Mouse (Mus musculus) lung, adult 18-20 months (tissue): Measurements from ENCODE around the gene Rab24.
A peak's percentile ranks its signal among the peaks of the same experiment; 100 is the strongest.

Source experiments
- DNase-seq, 2 experiments: peaks; one replicate each; pipeline ENCODE4 v3.0.0; 2022; ENCODE audit warnings: mixed read lengths in 2 of 2

Gene Rab24

DNA sequence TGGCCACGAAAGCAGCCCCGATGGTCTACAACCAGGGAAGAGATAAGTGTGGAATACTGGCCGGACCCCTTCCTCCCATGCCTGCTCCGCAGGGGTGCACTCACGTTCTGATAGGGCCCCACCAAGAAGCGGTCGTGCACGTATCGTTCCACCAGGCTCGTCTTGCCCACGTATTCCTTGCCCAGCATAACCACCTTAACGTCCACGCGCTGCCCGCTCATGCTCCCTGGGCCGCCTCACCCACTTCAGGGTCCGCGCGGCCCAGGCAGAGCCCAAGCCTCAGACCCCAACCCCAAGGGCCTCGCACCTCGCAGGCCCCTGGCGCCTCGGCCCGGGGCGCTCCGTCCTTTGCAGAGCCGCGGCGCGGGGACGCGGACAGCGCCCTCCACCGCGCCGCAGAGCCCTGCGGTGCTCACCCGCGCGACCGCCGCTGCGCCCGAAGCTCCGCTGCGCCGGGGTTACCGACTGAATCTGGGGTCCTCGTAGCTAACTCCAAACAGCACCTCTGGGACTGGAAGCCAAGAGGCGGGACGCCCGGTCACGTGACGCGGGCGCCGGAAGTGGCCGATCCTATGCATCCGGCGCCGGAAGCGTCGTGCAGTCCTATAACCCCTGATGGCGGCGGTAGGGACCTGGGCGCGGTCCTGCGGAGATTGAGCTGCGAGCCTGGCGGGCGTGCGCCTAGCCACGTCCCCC lies at the start of gene Rab24:
Gene Rab24 (minus strand): TSS at position 513 of the 696 bp plus-strand sequence.
- DNase-seq = peak; percentile 85 to 89

DNA sequence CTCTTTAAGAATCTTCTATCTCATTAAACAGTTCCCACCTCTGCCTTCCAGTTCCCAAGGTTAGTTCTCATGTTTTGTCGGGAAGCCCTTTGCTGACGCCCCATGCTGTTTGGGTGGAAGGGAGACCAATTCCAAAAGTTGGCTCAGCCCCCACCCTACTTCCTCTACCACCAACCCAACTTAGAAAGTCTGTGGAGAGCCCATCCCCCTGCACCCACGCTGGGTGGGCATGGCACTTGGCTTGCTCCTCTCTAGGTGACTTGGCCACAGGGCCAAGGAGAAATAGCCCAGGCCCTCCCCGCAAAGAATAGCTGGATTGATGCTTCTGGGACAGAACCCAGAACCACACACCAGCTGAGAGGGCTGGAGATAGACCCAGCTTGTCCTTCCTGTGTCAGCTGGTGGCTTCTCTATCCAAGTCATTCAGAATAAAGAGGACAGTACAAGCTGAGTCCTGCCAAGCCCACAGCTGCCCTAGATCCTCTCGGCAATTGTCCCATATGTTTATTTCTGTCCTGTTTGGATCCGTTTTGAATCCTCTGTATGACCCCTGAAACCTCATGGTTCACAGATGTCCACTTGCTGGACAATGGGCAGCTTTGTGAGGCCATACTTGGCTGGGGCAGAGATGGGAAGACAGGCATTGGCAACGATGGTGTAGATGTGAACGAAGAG lies 49.4 kb upstream of the Rab24 start:
- DNase-seq = no peak

DNA sequence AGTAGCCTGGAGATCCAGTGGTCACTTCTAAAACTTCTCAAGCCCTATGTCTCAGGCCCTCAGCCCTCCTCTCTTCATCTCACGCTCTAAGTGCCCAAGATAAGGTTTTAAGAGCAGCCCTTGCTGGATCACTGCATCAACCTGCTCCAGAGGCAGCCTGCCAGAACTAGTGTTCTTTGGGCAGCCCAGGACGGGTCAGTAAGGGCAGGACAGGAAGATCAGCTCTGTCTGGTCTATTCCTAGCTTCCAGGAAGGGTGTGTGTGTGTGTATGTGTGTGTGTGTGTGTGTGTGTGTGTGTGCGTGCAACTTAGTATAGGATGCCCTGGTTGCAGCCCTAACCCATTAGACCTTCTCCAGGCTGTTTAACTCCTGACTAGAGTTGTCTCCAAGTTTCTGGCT lies 48.5 kb upstream of the Rab24 start:
- DNase-seq = no peak

DNA sequence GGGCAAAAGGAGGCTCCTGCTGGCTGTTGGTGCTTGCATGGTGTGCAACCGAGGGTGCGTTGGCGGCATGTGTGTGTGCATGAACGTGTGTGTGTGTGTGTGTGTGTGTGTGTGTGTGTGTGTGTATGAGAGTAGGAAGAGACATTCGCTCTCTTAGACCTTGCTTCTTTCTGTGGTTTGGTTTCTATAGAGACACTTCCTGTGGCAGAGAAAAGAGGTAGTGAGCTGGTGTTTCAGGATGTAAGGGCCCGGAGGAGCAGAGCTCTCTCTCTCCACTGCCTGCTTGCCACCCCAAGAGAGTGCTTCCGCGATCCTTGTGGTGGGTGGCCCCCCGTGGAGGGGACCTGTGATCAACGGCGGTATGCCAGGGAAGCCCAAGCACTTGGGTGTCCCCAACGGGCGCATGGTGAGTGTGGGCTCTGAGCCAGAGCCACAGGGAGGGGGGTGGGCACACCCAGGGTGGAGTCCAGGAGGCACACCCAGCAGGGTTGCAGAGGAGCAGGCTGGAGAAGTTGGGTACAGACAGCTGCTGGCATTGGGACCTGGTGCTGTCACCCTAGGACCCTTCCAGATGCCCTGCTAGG lies 47.9 kb upstream of the Rab24 start, which contains the start of gene Rgs14:
Gene Rgs14 (plus strand): TSS at position 202 of the 584 bp plus-strand sequence.
- DNase-seq = peak; percentile 23 to 32

DNA sequence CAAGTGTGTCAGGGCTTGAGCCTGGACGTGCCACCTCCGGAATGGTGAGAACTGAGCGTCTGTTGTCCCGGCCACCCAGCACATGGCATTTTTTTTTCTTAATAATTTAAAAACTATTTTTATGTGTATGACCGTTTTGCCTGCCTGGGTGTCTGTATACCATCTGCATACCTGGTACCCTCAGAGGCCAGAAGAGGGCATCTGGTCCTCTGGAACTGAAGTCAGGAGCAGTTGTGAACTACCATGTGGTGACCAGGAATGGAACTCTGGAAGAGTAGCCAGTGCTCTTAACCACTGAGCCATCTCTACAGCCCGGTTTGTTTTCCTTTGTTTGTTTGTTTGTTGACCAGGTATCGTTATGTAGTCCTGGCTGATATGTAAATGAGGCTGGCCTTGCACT lies 46.7 kb upstream of the Rab24 start:
- DNase-seq = no peak

DNA sequence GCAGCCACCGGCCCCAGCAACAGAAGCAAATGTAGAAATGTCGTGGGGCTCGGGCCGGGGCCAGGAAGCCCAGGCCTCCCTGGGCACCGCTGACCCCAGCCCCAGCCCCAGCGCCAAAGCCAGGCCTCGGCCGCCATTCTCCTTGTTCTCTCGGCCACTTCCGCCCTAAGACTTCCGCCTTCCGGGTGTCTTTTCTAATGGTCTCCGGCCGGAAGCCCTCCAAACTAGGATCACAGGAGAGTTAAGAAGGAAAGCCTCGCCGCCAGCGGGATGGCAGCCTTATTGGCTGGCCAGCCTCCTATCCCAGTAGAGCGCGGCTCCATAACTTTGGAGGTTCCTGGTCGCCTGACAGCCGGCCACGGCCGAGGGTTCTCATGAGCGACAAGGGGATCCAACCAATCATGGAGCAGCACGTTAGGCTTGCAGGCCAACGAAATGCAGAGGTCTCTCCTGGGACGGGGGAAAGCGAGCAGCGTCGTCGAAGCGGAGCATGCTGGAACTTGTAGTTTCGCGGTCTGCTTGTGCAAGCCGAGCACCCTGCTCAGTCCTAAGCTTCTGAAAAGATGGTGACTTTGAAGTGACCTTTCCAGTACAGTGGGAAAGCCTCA lies 40.8 kb upstream of the Rab24 start, which contains the start of gene Lman2:
Gene Lman2 (minus strand): TSS at position 331 of the 608 bp plus-strand sequence.
- DNase-seq = peak; percentile 98

DNA sequence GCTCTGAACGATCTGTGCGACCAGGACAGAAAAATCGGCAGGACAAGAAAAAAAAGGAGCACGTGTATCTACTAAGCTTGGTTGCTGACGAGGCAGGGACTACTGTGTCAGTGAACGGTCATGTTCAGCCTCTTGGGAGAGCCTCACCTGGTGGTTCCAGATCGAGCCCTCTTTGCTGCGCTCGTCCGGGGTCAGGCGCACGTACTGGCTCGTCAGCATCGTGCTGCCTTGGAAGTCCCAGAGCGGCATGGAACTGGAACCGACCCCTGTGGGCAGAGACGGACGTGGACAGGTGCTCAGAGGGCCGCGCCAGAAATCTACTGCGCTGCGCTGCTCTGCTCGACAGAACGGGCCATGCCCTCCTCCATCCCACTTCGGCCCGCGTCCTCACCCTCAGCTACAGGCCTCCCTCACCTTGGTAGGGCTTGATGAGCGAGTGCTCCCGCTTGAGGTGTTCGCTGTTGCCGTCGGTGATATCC lies 40.3 kb upstream of the Rab24 start:
- peak in 1 of 2 experiments; percentile 17 for DNase-seq

DNA sequence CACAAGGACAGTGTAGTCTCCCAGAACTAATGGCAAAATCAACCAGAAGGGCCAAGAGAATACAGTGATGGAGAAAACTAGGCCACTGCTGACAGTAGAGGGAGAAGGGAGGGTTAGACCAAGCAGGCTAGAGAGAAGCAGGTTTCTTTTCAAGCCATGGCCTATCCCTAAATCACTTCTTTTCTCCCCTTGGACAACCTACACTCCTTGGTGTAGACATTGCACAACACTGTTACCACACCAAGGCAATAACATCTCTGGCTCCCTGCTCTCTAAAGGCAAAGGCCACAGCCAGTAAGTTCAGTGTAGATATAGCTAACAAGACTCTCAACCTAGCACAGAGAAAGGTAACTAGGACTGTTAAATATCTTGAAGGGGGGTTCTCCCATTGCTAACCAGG lies 39.4 kb upstream of the Rab24 start:
- no peak for DNase-seq

DNA sequence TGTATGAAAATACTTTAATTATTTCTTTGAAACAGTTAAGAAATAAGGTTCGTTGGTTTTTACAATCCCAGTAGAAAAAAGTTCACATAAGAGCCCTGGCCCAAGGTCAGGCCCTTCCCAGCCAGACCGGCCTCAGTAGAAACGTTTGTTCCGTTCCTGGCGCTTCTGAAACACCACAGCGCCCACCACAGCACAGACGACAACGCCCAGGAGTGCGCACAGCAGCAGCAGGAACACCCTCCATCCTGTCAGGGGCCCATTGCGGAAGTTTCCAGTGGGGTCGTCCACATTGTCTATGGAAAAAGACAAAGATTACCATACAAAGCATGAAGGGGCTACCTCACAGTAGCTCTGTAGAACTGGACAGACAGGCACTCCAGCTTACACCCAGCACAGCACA lies 25.0 kb upstream of the Rab24 start:
- no peak for DNase-seq

DNA sequence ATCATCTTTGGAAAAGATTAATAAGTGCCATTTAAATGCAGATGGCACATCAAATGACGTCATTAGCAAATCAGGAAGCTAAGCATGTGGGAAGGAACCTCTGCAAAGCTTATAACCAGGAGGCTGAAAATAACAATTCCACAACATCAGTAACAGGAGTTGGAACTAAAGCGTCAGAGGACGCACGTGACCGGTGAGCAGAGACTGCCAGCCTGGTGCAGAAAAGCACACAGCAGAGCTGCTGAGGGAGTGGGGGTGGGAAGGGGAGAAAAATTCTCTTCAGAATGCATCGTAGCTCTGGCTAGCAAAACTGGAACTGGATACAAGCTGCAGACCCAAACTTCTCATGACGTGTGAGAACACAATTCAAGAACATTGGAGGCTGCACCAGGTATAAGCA lies 22.5 kb upstream of the Rab24 start:
- DNase-seq = no peak

DNA sequence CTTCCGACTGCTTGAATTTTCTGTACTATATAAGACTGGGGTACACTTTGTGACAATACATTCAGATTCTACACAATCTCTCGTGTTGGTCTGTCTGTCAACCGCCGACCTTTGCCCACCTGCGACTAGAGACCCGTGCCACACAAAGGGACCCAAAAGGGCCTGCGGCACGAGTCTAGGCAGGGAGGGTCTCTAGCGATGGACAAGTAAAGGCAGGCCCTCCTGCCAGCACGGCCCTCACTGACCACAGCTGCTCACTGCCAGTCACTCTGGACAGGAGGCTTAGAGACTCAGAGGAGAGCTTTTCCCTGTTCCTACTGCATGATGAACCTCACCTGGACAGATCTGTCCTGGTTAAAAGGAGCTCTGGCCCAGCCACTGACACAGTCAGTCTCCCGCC lies 20.7 kb upstream of the Rab24 start:
- no peak for DNase-seq

DNA sequence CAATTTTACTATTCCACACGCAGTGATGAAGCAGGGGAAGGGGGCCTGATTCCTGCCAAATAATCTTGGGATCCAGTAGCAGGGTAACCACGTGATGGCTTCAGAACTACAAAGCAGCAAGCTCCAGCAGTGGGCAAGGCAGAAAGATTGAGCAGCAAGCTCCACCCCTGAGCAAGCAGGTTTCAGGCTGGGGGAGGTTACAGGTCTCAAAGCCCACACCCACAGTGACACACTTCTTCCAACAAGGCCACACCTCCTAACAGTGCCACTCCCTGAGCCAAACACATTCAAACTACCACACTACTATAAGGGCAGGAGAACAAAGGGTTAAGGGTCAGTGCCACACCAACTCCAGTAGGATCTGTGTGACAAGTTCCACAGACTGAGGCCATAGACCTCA lies 17.5 kb upstream of the Rab24 start:
- no peak for DNase-seq

DNA sequence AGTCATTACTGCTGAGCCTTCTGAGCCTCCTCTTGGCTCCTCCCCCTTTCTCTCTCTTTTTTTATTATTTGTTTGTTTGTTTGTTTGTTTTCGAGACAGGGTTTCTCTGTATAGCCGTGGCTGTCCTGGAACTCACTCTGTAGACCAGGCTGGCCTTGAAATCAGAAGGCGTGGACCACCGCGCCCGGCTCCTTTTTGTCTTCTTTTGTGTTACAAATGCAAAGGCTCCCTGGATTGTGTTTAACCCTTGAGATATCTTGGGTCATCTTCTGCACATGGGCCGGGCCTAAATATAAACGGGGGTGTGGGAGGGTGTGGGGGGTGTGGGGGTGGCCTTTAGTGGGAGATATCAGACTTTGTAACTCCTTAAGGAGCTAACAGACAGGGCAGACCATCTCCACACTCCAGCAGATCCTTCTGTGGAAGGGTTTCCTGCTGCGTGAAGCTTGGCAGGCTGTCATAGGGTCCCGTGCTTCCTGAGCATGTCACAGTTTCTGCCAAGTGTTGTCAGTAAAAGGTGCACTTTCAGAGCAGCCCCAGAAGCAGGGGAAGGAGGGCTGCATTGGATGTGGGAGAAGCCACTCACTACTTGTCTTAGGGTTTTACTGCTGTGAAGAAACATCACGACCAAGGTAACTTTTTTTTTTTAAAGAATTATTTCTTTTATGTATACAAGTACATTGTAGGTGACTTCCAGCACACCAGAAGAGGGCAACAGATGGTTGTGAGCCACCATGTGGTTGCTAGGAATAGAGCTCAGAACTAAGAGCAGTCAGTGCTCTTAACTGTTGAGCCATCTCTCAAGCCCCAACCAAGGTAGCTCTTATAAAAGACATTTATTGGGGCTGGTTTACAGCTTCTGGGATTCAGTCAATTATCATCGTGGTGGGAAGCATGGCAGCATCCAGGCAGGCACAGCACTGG lies 16.6 kb upstream of the Rab24 start:
- no peak for DNase-seq

DNA sequence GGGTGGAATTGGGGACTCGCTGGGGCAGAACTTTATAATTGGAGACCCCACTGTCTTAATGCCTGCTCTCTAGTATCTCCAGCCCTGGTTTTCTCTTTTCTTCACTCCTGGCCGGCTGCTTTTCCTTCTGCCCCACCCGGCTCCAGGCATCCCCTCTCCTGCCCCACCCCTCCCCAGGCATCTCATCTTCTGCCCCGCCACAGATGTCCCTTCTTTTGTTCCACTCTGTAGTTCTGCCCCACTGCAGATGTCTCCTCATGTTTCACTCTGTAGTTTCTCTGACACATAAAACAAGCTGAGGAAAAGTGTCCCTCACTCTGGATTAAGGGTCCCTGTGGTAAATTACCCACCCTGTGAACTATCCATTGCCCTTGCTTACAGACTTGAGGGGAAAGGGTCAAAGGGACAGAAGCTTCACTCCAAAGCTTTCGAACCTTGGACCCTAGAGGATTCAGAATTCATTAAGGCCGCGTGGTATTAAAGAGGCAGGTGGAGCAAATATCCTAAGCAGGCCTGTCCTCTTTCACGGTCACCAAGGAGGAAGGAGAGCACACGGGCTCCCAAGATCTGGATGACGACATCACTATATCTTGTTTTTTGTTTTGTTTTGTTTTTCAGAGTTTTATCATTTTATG lies 15.7 kb upstream of the Rab24 start:
- DNase-seq = no peak

DNA sequence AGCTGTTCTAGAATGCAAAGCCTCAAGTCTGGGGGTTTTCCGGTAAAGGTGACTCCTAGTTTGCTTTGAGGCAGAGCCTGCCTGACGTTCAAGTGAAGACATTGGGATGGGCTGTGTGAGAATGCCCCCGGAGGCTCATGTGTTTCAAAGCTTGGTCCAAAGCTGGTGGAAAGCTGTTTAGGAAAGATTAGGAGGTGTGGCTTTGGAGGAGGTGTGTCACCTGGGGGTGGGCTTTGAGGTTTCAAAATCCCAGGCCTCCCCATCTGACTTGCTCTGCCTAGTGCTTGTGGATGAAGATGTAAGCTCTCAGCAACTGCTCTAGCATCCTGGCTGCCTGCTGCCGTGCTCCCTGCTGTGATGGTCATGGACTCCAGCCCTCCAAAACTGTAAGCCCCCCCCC lies 14.0 kb upstream of the Rab24 start:
- no peak for DNase-seq

DNA sequence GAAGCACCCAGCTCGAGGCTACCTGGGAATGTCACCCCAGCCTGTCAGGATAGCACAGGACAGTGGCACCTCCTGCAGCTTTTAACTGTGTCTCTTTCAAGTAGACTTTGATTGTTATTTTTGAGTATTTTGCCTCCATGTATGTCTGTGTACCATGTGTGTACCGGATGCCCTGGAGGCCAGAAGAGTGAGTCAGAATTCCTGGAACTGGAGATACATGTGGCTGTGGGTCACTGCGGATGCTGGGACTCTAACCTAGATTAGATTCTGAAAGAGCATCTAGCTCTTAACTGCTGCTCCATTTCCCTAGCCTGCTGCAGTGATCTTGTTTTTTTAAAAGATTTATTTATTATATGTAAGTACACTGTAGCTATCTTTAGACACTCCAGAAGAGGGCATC lies 10.6 kb upstream of the Rab24 start:
- DNase-seq = no peak

DNA sequence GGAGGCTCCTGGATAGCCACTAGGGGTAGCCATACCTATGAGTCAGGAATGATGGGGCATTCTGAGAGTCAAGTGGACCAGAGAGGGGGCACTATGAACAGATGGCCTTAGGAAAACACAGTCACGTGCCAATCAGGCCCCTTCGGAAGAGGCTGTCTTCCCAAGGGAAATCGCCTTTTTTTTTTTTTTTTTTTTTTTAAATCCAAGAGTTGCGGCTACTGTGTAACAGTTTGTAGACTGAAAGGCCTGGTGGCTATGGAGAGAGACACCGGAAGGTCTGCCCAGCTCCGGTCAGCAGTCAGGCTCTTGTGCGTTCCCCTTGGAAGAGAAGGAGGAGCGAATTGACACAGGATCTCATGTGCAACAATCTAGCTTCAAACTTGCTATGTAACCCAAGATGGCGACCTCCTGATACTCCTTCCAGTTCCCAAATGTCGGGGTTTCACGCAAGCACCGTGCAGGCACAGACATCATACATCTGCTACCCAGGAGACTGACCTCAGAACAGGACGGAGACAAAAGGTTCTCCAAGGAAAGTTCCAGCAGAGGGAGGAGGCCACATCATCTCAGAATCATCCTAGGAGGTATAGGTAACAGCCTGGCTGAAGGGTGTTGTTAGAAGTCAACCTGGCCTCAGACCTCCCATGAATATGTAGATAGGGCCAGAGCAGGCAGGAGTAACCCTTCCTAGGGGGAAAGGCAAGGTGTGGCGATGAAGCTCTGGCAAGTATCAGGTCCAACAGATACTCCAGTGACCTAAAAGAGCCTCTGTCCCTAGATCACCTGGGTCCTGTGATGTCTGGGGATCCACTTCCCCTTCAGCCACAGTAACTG lies 9.0 kb upstream of the Rab24 start:
- DNase-seq = no peak

DNA sequence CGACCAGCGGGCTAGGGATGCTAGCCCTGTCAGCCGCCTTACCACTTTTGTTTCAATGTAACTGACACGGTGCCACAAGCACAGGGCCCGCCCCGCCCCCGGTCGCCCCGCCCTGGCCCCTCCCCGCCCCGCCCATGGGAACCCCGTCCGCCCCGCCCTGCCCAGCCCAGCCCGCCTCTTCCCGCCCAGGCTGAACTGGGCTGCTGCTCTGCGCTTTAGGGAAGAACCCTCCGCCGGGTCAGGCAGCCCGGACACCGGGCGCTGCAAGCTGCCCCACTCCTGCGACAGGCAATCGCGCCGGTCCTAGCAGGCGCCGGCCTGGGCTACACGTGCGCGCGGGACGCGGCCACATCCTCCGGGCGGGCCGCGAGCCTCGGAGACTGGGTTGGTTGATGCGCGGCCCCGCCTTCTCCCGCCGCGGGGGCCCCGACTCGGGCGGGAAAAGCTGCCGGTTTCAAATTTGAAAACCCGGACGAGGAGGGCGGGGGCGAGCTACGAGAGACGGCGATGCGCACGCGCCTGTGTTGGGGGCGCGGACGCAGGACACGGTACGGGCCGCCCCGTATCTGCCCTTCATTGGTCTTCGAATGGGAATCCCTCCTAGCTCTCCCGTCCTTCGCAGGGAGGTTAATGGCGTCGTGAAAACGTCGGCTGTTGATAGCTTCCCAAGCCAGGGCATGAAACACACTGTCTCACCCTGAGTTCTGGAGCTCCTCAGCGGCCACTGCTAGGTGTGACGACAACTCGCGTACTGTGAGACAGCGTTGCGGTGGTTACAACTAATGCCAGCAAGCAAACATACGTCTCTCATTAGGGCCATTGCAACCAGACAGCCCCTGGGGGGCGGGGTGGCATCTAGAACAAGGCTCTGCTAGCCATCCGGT lies 8.2 kb upstream of the Rab24 start, which contains the start of gene Mxd3:
Gene Mxd3 (minus strand): TSS at position 141 of the 884 bp plus-strand sequence.
- peak; percentile 78 to 80 for DNase-seq

DNA sequence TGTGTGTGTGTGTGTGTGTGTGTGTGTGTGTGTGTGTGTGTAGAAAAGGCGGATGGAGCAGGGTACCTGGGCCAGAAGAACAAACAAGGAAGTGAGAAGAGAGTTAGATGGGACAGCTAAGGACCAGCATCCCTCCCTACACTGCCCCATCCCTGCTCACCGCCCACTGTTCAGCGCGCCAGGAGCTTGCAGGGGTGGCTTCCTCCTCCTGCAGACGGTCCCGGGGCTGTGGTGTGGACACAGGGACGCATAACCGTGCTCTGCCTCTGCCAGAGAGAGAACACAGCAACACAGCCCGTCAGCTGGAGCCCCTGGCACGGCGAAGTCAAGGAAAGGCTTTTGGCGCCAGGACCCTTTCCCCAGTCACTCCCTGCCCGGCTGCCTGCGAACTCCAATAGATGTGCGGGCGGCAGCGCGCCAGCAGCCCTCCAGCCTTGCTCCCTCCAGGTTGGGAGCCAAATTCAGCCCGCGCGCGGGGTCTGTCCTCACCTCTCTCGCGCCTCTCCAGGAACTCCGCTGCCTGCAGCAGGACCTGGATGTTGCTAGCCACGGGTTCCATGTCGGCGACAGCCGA lies 7.5 kb upstream of the Rab24 start:
- no peak for DNase-seq
